Mouse (Mus musculus) ES-Bruce4 (cell line): ENCODE results near the gene Miox.

ENCODE experiments used
- CTCF ChIP-seq: IDR thresholded peaks from one replicate; pipeline ENCODE4 v1.8.1; 2011; ENCODE audit warnings: low read depth, low read length
- EP300 ChIP-seq: IDR thresholded peaks from 2 replicates; pipeline ENCODE4 v1.6.1; 2011; ENCODE audit warnings: low read depth, low read length; ENCODE audit not compliant: insufficient read depth
- POLR2A ChIP-seq: IDR thresholded peaks from one replicate; pipeline ENCODE4 v1.8.1; 2011; ENCODE audit warnings: low read length; ENCODE audit not compliant: insufficient read depth

DNA sequence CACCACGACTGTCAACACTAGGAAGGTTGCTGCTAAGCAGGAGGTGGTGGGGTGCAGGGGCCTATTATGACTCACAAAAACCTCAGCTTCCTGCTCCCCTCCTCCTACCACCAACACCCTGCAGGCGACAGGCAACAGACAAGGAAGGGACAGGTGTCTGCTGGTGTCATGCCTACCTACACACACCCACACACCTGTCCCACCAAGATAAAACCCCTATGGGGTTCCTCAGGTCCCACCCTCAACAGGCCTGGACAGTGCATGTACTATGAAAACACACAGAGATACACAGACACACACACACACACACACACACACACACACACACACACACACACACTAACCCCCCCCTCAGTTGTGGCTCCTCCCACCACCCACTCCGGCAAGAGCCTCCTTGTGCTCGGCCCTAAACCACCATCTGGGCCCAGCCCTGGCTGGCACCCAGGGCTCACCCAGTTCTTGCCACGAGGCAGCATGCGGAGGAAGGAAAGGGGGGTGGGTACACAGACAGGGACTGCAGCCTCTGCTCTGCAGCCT is 24.2 kb upstream of the Miox start:
- TF ChIP-seq POLR2A, result no peak
- TF ChIP-seq CTCF, result no peak
- no peak for TF ChIP-seq EP300
